Mouse (Mus musculus) stomach, embryonic 15.5 days (tissue): ENCODE results near the gene Dek. TPM values are rescaled to one million over a fixed set of nuclear protein-coding genes. Genes with fewer than 3 reads are reported as not detected.

Experiments used
- ATAC-seq: fragments of 200-750 bp; cut with Nextera tagmentation; 2 replicates; pipeline ENCODE4 v1.8.0; 2017; ENCODE audit warnings: low read depth, moderate number of reproducible peaks, moderate TSS enrichment; ENCODE audit not compliant: insufficient read depth, low FRiP score
- H3K27ac ChIP-seq: fragments of 300-500 bp; sonication (generic); 2 replicates; pipeline ENCODE4 v1.5.1; 2015; ENCODE audit warnings: mild to moderate bottlenecking, inconsistent platforms
- H3K27me3 ChIP-seq: fragments of 300-500 bp; sonication (generic); replicated peaks from 2 replicates; pipeline ENCODE4 v1.6.1; 2015; ENCODE audit warnings: inconsistent platforms
- H3K36me3 ChIP-seq: fragments of 300-500 bp; sonication (generic); 2 replicates; pipeline ENCODE4 v1.6.1; 2015; ENCODE audit warnings: inconsistent platforms
- H3K4me1 ChIP-seq: fragments of 300-500 bp; sonication (generic); 2 replicates; pipeline ENCODE4 v1.6.1; 2015; ENCODE audit warnings: inconsistent platforms
- H3K4me2 ChIP-seq: fragments of 300-500 bp; sonication (generic); 2 replicates; pipeline ENCODE4 v1.6.1; 2015; ENCODE audit warnings: mild to moderate bottlenecking, inconsistent platforms
- H3K4me3 ChIP-seq: fragments of 300-500 bp; sonication (generic); replicated peaks from 2 replicates; pipeline ENCODE4 v1.5.1; 2015; ENCODE audit warnings: inconsistent platforms
- H3K9ac ChIP-seq: fragments of 300-500 bp; sonication (generic); 2 replicates; pipeline ENCODE4 v1.6.1; 2015; ENCODE audit warnings: inconsistent platforms
- H3K9me3 ChIP-seq: fragments of 300-500 bp; sonication (generic); 2 replicates; pipeline ENCODE4 v1.6.1; 2016; ENCODE audit warnings: inconsistent platforms
- WGBS: fragments of 180-500 bp; shearing (Covaris S2); methylation state at CpG from one replicate; pipeline ENCODE4 v1.1.7; 2015; 5-methylcytosine and 5-hydroxymethylcytosine counted together
- polyA plus RNA-seq: library from polyadenylated mRNA; unstranded; fragments of >200 nt; fragmentation: Nextera tagmentation; extraction: Ambion mirVana; gene quantifications from 2 replicates; pipeline ENCODE4 v1.2.1, GENCODE M21; 2015

Dek gene
- 271 and 291 TPM in 2 replicates for polyA plus RNA-seq

- Histone ChIP-seq H3K9me3 (no peaks in the 10 kb centered on the region), H3K9ac (peak within 1 kb of the TSS; percentile 87), H3K4me2 (peak within 1 kb of the TSS; percentile 74), H3K36me3 (no peaks in the 10 kb centered on the region), H3K4me1 (peaks cover 14% of the 10 kb centered on the region), H3K27ac (peak within 1 kb of the TSS; percentile 100), H3K27me3 (no peaks in the 10 kb centered on the region), H3K4me3 (peak within 1 kb of the TSS; percentile 96)
- peak; percentile 90 for ATAC-seq
- WGBS: under 1% methylated on average over 113 of the region's 129 CpGs
Observed at GRCm38 (mm10) chr13:47105711-47106579, at the start of gene Dek. Dek (minus strand) TSS chr13:47106201.

- no peak overlapping the region for H3K27ac ChIP-seq
- no peak overlapping the region for H3K9ac ChIP-seq
- H3K4me2 ChIP-seq: no peak overlapping the region
- no peak for ATAC-seq
- no peak overlapping the region for H3K4me3 ChIP-seq
- no peaks in the 10 kb centered on the region for H3K27me3 ChIP-seq
- H3K4me1 ChIP-seq: no peaks in the 10 kb centered on the region
- 65% methylated on average over 4 of the region's 4 CpGs for WGBS
- no peaks in the 10 kb centered on the region for H3K9me3 ChIP-seq
- H3K36me3 ChIP-seq: no peaks in the 10 kb centered on the region
Observed at GRCm38 (mm10) chr13:47154866-47155265, 48.9 kb upstream of the Dek start.

DNA sequence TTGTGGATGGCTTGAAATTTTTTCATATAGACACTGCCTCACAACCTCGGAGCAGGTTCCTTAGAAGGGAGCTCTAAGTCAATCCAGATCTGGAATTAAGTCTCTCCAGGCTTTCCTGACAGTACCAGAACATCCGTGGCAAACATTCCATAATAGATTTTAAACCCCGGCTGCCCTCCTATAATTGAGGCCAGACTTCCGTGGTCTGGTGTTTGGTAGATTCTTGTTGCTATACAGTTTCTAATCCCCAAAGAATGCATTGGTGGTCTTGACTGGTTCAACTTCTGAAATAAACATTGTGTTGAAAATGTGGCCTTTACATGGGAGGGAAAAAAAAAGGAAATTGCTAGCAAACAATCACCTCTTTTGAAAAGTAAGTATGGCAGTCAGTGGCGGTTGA is 47.2 kb upstream of the Dek start:
- Histone ChIP-seq H3K4me1 (no peaks in the 10 kb centered on the region), H3K9me3 (no peaks in the 10 kb centered on the region), H3K4me2 (no peak overlapping the region), H3K27ac (no peak overlapping the region), H3K36me3 (no peaks in the 10 kb centered on the region), H3K27me3 (no peaks in the 10 kb centered on the region), H3K9ac (no peak overlapping the region), H3K4me3 (no peak overlapping the region)
- ATAC-seq: no peak
- 61% methylated on average over 5 of the region's 5 CpGs for WGBS

DNA sequence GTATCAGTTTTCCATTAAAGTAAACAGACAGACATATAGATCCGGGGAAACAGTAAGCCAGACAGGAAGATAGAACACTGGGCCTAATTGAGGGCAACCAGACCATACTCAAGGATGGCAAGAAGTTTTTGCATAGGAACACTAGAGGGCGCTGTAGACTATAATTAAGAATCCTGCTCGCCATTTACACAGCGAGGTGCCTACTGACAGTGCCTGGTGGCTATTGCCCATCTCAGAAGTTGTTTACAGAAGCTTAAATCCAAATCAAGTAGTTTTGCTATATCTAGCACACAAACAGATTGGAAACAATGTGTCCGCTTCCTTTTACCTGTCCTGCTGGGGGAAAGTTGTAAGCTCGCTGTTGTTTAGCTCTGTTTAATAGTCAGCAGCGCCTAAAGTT is 46.4 kb upstream of the Dek start:
- 34% methylated on average over 7 of the region's 7 CpGs for WGBS
- H3K36me3 ChIP-seq: no peaks in the 10 kb centered on the region
- H3K27me3 ChIP-seq: 0 out of 2 replicates have a peak, but pooled peaks cover 2% of the 10 kb centered on the region
- H3K9ac ChIP-seq: no peak overlapping the region
- H3K9me3 ChIP-seq: no peaks in the 10 kb centered on the region
- H3K4me3 ChIP-seq: no peak overlapping the region
- H3K4me1 ChIP-seq: no peaks in the 10 kb centered on the region
- H3K27ac ChIP-seq: no peak overlapping the region
- ATAC-seq: no peak
- H3K4me2 ChIP-seq: no peak overlapping the region

GRCm38 (mm10) chr13:47151060-47151459 is 45.1 kb upstream of the Dek start:
- Histone ChIP-seq H3K36me3 (no peaks in the 10 kb centered on the region), H3K27ac (no peak overlapping the region), H3K9ac (no peak overlapping the region), H3K4me1 (no peaks in the 10 kb centered on the region), H3K4me2 (no peak overlapping the region), H3K27me3 (0 out of 2 replicates have a peak, but pooled peaks cover 2% of the 10 kb centered on the region), H3K4me3 (no peak overlapping the region), H3K9me3 (no peaks in the 10 kb centered on the region)
- 87% methylated on average over 14 of the region's 14 CpGs for WGBS
- ATAC-seq: no peak

DNA sequence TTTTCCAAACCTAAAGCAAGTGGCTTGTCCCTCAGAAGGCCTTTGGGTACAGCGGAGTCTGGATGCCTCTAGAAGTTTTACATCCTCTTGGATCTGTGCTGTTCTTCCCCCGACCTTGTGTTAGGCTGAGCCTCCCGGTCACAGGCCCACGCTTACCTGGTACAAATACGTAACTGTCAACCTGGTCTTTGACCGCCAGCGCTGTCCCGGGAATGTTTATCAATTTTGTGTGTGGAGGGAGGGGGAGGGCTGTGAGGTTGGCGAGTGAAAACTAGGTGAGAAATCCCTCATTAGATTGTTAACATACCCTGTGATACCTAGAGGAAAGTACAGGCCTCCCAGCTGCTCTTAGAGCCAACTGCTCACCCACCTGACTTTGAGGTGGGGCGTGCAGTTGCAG is 44.0 kb upstream of the Dek start:
- ATAC-seq: no peak
- Histone ChIP-seq H3K27ac (no peak overlapping the region), H3K9ac (no peak overlapping the region), H3K27me3 (0 out of 2 replicates have a peak, but pooled peaks cover 2% of the 10 kb centered on the region), H3K9me3 (no peaks in the 10 kb centered on the region), H3K4me3 (no peak overlapping the region), H3K4me1 (no peaks in the 10 kb centered on the region), H3K4me2 (no peak overlapping the region), H3K36me3 (no peaks in the 10 kb centered on the region)
- 65% methylated on average over 10 of the region's 10 CpGs for WGBS

- H3K27me3 ChIP-seq: 0 out of 2 replicates have a peak, but pooled peaks cover 2% of the 10 kb centered on the region
- no peaks in the 10 kb centered on the region for H3K36me3 ChIP-seq
- H3K4me3 ChIP-seq: no peak overlapping the region
- no peak overlapping the region for H3K9ac ChIP-seq
- no peaks in the 10 kb centered on the region for H3K9me3 ChIP-seq
- WGBS: 49% methylated on average over 11 of the region's 11 CpGs
- H3K27ac ChIP-seq: no peak overlapping the region
- 0 out of 2 replicates have a peak, but pooled peaks have one; percentile 63 for ATAC-seq
- no peaks in the 10 kb centered on the region for H3K4me1 ChIP-seq
- H3K4me2 ChIP-seq: no peak overlapping the region
Observed at GRCm38 (mm10) chr13:47148573-47148972, 42.6 kb upstream of the Dek start.

DNA sequence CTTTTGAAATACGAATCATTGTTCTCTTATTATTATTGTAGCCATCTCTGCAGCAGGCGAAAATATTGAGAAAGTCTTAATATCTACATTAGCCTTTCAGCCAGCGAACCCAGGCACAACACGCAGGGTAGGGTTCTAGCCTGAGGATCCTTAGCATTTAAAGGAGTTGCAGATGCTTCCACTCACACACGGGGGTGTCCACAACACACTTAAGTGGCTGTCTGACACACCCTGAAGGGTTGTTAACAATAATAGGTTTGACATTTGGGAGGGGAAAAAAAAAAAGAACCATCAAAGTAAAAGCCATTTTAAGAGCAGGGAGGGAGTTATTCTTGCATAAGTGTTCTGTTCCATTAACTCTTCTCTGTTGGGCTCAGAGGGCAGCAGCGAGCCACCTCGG is 40.4 kb upstream of the Dek start:
- ATAC-seq: no peak
- Histone ChIP-seq H3K27ac (no peak overlapping the region), H3K36me3 (no peaks in the 10 kb centered on the region), H3K9me3 (no peaks in the 10 kb centered on the region), H3K4me3 (no peak overlapping the region), H3K4me2 (no peak overlapping the region), H3K27me3 (0 out of 2 replicates have a peak, but pooled peaks cover 2% of the 10 kb centered on the region), H3K4me1 (no peaks in the 10 kb centered on the region), H3K9ac (no peak overlapping the region)
- WGBS: 65% methylated on average over 7 of the region's 7 CpGs

DNA sequence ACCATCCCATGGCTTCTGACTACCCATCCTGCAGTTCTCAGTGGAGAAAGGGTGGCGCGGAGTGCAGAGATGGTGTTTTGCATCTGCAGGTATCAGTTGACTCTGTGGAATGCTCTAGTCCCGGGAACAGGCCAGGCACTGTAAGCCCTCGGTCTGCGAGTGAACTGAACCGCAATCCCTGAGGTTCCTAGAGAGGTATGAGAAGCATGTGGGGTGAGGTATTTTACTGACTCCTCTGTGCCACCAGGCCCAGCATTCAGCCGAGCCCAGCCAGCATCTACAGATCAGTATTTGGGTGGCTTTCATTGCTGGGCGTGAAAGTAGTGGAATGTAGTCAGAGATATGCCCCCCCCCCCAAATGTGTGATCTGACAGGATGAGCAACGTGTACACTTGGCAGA is 39.9 kb upstream of the Dek start:
- Histone ChIP-seq H3K4me1 (no peaks in the 10 kb centered on the region), H3K4me3 (no peak overlapping the region), H3K27ac (no peak overlapping the region), H3K36me3 (no peaks in the 10 kb centered on the region), H3K9me3 (no peaks in the 10 kb centered on the region), H3K4me2 (no peak overlapping the region), H3K27me3 (0 out of 2 replicates have a peak, but pooled peaks cover 2% of the 10 kb centered on the region), H3K9ac (no peak overlapping the region)
- 47% methylated on average over 9 of the region's 9 CpGs for WGBS
- ATAC-seq: no peak

- 69% methylated on average over 6 of the region's 6 CpGs for WGBS
- Histone ChIP-seq H3K4me2 (no peak overlapping the region), H3K27me3 (0 out of 2 replicates have a peak, but pooled peaks cover under 1% of the 10 kb centered on the region), H3K36me3 (no peaks in the 10 kb centered on the region), H3K9me3 (no peaks in the 10 kb centered on the region), H3K4me3 (no peak overlapping the region), H3K9ac (no peak overlapping the region), H3K27ac (no peak overlapping the region), H3K4me1 (no peaks in the 10 kb centered on the region)
- no peak for ATAC-seq
Observed at GRCm38 (mm10) chr13:47142764-47143163, 36.8 kb upstream of the Dek start.

GRCm38 (mm10) chr13:47135741-47136140 is 29.7 kb upstream of the Dek start:
- Histone ChIP-seq H3K36me3 (no peaks in the 10 kb centered on the region), H3K9ac (no peak overlapping the region), H3K4me3 (no peak overlapping the region), H3K4me1 (no peaks in the 10 kb centered on the region), H3K27ac (no peak overlapping the region), H3K9me3 (no peaks in the 10 kb centered on the region), H3K27me3 (no peaks in the 10 kb centered on the region), H3K4me2 (no peak overlapping the region)
- 67% methylated on average over 7 of the region's 7 CpGs for WGBS
- no peak for ATAC-seq

DNA sequence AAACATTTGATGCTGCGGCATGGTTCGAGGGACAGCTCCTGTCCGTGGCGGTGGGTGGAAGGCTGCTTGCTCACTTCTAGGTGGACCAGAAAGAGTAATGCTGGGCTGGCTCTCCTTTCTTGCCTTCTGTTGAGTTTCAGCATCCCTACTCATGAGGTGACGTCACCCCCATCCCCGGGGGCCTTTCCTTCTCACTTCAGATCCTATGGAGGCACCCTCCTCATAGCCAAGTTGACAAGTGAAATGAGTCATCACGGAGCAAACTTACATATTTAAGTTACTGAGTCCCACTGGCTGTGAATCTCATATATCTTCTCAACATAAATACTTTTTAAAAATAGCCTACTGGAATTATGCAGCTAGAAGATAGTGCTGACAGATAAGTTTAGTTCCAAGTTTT is 28.8 kb upstream of the Dek start:
- no peaks in the 10 kb centered on the region for H3K9me3 ChIP-seq
- H3K4me1 ChIP-seq: no peaks in the 10 kb centered on the region
- ATAC-seq: no peak
- no peaks in the 10 kb centered on the region for H3K27me3 ChIP-seq
- H3K27ac ChIP-seq: no peak overlapping the region
- H3K9ac ChIP-seq: no peak overlapping the region
- no peak overlapping the region for H3K4me3 ChIP-seq
- WGBS: 88% methylated on average over 7 of the region's 7 CpGs
- H3K4me2 ChIP-seq: no peak overlapping the region
- no peaks in the 10 kb centered on the region for H3K36me3 ChIP-seq
